Mouse (Mus musculus) lung, adult 2 months (tissue): ENCODE results near the gene Oprl1.

ENCODE experiments used
- CTCF ChIP-seq: fragments of 200-500 bp; IDR thresholded peaks from 2 replicates; pipeline ENCODE4 v1.5.1; 2011; ENCODE audit warnings: mild to moderate bottlenecking, low read length, control low read depth; ENCODE audit not compliant: insufficient read depth
- POLR2A ChIP-seq: fragments of 200-500 bp; IDR thresholded peaks from 2 replicates; pipeline ENCODE4 v1.6.1; 2011; ENCODE audit warnings: low read depth, mild to moderate bottlenecking, control low read depth, low read length, borderline replicate concordance; ENCODE audit errors: extremely low read depth

- TF ChIP-seq POLR2A, result no peak
- TF ChIP-seq CTCF, result no peak
Measured at GRCm38 (mm10) chr2:181758147-181758725, 43.4 kb downstream of the Oprl1 start.
